Mouse (Mus musculus) stomach, embryonic 16.5 days (tissue): Measurements from ENCODE around the gene Ubl7. TPM values are rescaled to one million over a fixed set of nuclear protein-coding genes. Genes with fewer than 3 reads are reported as not detected.
A peak's percentile ranks its signal among the peaks of the same experiment; 100 is the strongest.

Source experiments
- ATAC-seq: fragments of 200-750 bp; cut with Nextera tagmentation; 2 replicates; pipeline ENCODE4 v1.8.0; 2017; ENCODE audit warnings: moderate number of reproducible peaks, moderate TSS enrichment; ENCODE audit not compliant: insufficient read depth, low FRiP score
- H3K27ac ChIP-seq: fragments of 300-500 bp; sonication (generic); 2 replicates; pipeline ENCODE4 v1.5.1; 2014; ENCODE audit warnings: low read length
- H3K27me3 ChIP-seq: fragments of 300-500 bp; sonication (generic); 2 replicates; pipeline ENCODE4 v1.6.1; 2014; ENCODE audit warnings: low read length, control low read depth, mixed read lengths; ENCODE audit not compliant: control insufficient read depth, insufficient read depth
- H3K36me3 ChIP-seq: fragments of 300-500 bp; sonication (generic); 2 replicates; pipeline ENCODE4 v1.6.1; 2014; ENCODE audit warnings: low read length; ENCODE audit not compliant: control insufficient read depth, insufficient read depth
- H3K4me1 ChIP-seq: fragments of 300-500 bp; sonication (generic); 2 replicates; pipeline ENCODE4 v1.6.1; 2014; ENCODE audit warnings: low read length, control low read depth, mixed read lengths; ENCODE audit not compliant: control insufficient read depth, insufficient read depth
- H3K4me2 ChIP-seq: fragments of 300-500 bp; sonication (generic); 2 replicates; pipeline ENCODE4 v1.6.1; 2014; ENCODE audit warnings: low read depth, low read length, mixed read lengths
- H3K4me3 ChIP-seq: fragments of 300-500 bp; sonication (generic); replicated peaks from 2 replicates; pipeline ENCODE4 v1.5.1; 2014; ENCODE audit warnings: mild to moderate bottlenecking, low read length
- H3K9ac ChIP-seq: fragments of 300-500 bp; sonication (generic); 2 replicates; pipeline ENCODE4 v1.6.1; 2014; ENCODE audit warnings: low read length
- H3K9me3 ChIP-seq: fragments of 300-500 bp; sonication (generic); replicated peaks from 2 replicates; pipeline ENCODE4 v1.6.1; 2016; ENCODE audit warnings: low read length, control low read depth; ENCODE audit not compliant: control insufficient read depth
- WGBS: fragments of 180-500 bp; shearing (Covaris S2); extraction: QIAGEN DNeasy Blood & Tissue Kit; methylation state at CpG from one replicate; pipeline ENCODE4 v1.1.7; 2014; 5-methylcytosine and 5-hydroxymethylcytosine counted together
- polyA plus RNA-seq: library from polyadenylated mRNA; unstranded; fragments of >200 nt; fragmentation: Nextera tagmentation; extraction: Ambion mirVana; gene quantifications from 2 replicates; pipeline ENCODE4 v1.2.1, GENCODE M21; 2015

The Ubl7 gene
- polyA plus RNA-seq, 1 experiment from 2014 or later = 82.1 TPM

DNA sequence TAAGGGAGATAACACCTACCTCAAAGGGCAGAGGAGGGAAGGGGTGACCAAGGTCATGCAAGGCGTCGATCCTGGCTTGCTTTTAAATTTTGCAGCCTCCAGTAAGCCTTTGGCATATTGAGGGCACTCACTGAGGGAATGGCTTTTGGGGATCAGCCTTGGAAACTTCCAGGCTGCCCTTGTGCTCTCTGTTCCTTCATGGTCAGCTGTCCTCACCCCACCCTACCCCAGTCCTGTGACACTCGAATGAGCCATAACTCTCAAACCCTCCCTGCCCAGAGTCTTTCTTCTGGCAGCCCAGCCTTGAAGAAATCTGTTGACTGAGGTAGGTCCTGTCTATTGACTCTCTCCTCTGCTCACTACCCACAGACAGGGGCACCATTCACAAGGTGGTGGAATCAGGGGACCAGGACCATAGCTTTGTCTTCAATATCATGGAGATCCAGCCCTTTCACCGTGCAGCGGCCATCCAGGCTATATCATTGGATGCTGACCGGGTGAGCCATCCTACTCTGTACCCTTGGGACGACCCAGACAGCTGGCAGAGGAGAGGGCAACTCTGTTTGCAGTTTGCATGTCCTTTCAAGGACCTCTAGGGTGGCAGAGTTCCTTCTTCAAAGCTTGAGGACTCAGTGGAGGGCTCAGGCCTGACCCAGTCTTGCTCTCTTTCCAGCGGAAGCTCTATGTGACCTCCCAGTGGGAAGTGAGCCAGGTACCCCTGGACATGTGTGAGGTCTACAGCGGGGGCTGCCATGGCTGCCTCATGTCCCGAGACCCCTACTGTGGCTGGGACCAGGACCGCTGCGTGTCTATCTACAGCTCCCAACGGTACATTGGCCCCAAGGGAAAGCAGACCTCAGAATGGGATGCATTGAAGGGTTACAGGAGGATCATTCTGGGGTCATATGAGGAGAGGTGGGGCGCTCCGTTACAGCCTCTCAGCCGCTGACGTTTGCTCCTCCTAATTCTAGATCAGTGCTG, 49.4 kb downstream of the Ubl7 start:
- Histone ChIP-seq H3K36me3 (no peaks in the 10 kb centered on the region), H3K4me2 (no peak overlapping the region), H3K9ac (no peak overlapping the region), H3K4me1 (peaks cover 7% of the 10 kb centered on the region; the same call in 1 of the 2 replicates), H3K4me3 (no peak overlapping the region), H3K9me3 (no peaks in the 10 kb centered on the region), H3K27me3 (no peaks in the 10 kb centered on the region), H3K27ac (no peak overlapping the region)
- WGBS = 79% methylated on average over 17 of the region's 17 CpGs
- ATAC-seq = no peak

DNA sequence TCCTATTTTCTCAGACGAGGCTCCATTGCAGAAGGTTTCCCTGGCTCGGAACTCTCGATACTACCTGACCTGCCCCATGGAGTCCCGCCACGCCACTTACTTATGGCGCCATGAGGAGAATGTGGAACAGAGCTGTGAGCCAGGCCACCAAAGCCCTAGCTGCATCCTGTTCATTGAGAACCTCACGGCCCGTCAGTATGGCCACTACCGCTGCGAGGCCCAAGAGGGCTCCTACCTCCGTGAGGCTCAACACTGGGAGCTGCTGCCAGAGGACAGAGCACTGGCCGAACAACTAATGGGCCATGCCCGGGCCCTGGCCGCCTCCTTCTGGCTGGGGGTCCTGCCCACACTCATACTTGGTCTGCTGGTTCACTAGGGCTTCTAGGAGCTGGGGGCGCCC, 50.4 kb downstream of the Ubl7 start:
- H3K27ac ChIP-seq = no peak overlapping the region
- 88% methylated on average over 15 of the region's 15 CpGs for WGBS

GRCm38 (mm10) chr9:57961863-57962778, 51.3 kb downstream of the Ubl7 start:
- Histone ChIP-seq H3K4me3 (no peak overlapping the region), H3K4me1 (peaks cover 7% of the 10 kb centered on the region; the same call in 1 of the 2 replicates), H3K4me2 (no peak overlapping the region), H3K27me3 (no peaks in the 10 kb centered on the region), H3K36me3 (no peaks in the 10 kb centered on the region), H3K9ac (no peak overlapping the region), H3K9me3 (no peaks in the 10 kb centered on the region), H3K27ac (no peak overlapping the region)
- no peak for ATAC-seq
- 49% methylated on average over 17 of the region's 17 CpGs for WGBS

More for the DNA sequence above, 50.4 kb downstream of the Ubl7 start:
- H3K4me1 ChIP-seq = peaks cover 7% of the 10 kb centered on the region; the same call in 1 of the 2 replicates
- H3K4me2 ChIP-seq = no peak overlapping the region
- no peaks in the 10 kb centered on the region for H3K27me3 ChIP-seq
- H3K36me3 ChIP-seq = no peaks in the 10 kb centered on the region
- H3K4me3 ChIP-seq = no peak overlapping the region
- ATAC-seq = no peak
- no peaks in the 10 kb centered on the region for H3K9me3 ChIP-seq
- no peak overlapping the region for H3K9ac ChIP-seq

- Histone ChIP-seq H3K4me3 (no peak overlapping the region), H3K27me3 (no peaks in the 10 kb centered on the region), H3K27ac (no peak overlapping the region), H3K9me3 (no peaks in the 10 kb centered on the region), H3K4me2 (no peak overlapping the region), H3K9ac (no peak overlapping the region), H3K4me1 (peaks cover 7% of the 10 kb centered on the region; the same call in 1 of the 2 replicates), H3K36me3 (no peaks in the 10 kb centered on the region)
- 87% methylated on average over 4 of the region's 4 CpGs for WGBS
- no peak for ATAC-seq
Measured at GRCm38 (mm10) chr9:57963249-57963997, 52.6 kb downstream of the Ubl7 start.

- Histone ChIP-seq H3K4me3 (no peak overlapping the region), H3K27ac (no peak overlapping the region), H3K36me3 (no peaks in the 10 kb centered on the region), H3K27me3 (no peaks in the 10 kb centered on the region), H3K9me3 (no peaks in the 10 kb centered on the region), H3K4me1 (peaks cover 7% of the 10 kb centered on the region; the same call in 1 of the 2 replicates), H3K4me2 (no peak overlapping the region), H3K9ac (no peak overlapping the region)
- WGBS = 88% methylated on average over 5 of the region's 5 CpGs
- ATAC-seq = no peak
Measured at GRCm38 (mm10) chr9:57963998-57964395, 53.2 kb downstream of the Ubl7 start.

DNA sequence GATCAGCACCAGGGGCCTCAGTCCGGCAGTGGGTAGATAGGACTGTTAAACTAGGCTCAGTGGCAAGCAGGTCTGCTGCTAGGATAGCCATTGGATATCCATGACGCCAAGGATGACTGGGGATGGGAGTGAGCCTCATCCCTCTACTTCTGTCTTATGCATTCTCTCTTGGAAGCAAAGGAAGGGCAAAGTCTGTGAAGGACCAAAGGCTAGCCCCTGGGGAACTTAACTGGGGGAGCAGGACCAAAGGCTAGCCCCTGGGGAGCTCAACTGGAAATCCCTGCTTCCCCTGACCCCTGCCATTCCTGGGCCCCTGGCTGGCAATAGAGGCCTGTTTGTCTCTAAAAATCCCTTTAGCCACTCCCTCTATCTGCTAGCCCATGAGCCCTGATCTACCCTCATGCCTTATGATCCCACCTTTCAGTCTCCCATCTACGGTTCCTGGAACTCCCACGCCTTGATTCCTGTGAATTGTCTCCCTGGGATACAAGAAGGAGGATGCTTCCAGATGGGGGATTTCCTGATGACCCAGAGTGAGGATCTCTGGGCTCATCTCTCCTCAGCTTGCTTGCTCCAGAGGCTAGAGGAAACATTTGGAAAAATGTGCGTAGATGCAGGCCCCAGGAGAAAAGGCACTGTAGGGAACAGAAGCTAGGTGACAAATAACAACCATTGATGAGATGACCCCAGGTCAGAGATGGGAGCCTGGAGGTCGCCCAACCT, 53.9 kb downstream of the Ubl7 start:
- no peak overlapping the region for H3K27ac ChIP-seq
- no peak for ATAC-seq
- H3K4me2 ChIP-seq = no peak overlapping the region

DNA sequence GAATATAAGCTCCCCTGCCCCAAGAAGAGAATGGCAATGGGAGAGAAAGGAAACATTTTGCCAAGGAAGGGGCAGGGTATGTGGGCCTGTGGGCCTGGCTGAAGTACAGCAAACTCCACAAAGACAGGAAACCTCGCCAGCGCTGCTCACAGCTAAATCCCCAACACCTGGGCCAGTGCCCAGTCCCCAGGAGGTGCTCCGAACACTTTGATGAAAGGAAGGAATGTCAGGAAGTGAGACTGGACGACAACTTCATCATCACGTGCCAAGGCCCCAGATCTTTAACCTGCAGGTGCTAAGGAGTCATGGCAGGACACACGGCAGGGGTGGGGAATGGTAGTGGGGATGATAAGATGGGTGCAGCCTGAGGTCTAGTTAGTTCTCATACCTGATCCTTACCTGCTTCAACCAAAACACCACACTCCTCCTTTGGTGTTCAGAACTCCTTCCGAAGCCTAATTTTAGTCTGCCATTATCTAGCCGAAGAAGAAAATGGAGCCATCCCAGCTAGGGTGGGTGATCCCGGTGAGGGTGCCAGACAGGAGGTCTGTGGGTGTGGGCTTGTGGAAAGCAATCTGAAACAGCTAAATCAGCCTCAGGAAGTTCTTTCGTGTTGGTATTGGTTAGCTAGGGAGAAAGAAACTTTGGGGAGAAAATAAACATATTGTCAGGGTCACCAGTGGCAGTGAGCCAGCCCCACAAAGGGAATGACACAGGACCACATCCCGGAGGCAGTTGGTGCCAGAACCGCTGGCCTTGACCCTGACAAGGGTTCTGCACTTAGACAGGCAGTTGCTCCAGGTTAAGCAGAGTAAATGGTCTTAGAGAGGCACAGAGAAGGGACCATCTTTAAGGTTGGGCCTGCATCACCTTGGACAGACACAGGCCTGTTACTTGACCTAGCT, 54.8 kb downstream of the Ubl7 start:
- Histone ChIP-seq H3K4me1 (peaks cover 2% of the 10 kb centered on the region; the same call in 1 of the 2 replicates), H3K4me3 (no peak overlapping the region), H3K36me3 (no peaks in the 10 kb centered on the region), H3K9ac (no peak overlapping the region), H3K9me3 (no peaks in the 10 kb centered on the region), H3K27ac (peak overlapping the region; percentile 17; the same call in 1 of the 2 replicates), H3K27me3 (no peaks in the 10 kb centered on the region), H3K4me2 (no peak overlapping the region)
- 57% methylated on average over 12 of the region's 12 CpGs for WGBS
- no peak for ATAC-seq

More for the DNA sequence above, 53.9 kb downstream of the Ubl7 start:
- Histone ChIP-seq H3K9me3 (no peaks in the 10 kb centered on the region), H3K9ac (no peak overlapping the region), H3K27me3 (no peaks in the 10 kb centered on the region), H3K36me3 (no peaks in the 10 kb centered on the region), H3K4me3 (no peak overlapping the region), H3K4me1 (peaks cover 7% of the 10 kb centered on the region; the same call in 1 of the 2 replicates)
- 76% methylated on average over 6 of the region's 6 CpGs for WGBS
